Mouse (Mus musculus) activated CD4-positive, CD25-positive, alpha-beta regulatory T cell (primary cell): ENCODE measurements around the gene Ube2cbp. TPM values are rescaled to one million over a fixed set of nuclear protein-coding genes. Genes with fewer than 3 reads are reported as not detected.

Experiments used
- polyA plus RNA-seq, 2 experiments: library from polyadenylated mRNA; unstranded; fragments of 100-300 nt; shearing (Covaris generic); gene quantifications; one replicate each; pipeline ENCODE4 v1.2.1; 2017

The Ube2cbp gene
- 1 to 10 TPM; 2.5 to 4.1 TPM for polyA plus RNA-seq

DNA sequence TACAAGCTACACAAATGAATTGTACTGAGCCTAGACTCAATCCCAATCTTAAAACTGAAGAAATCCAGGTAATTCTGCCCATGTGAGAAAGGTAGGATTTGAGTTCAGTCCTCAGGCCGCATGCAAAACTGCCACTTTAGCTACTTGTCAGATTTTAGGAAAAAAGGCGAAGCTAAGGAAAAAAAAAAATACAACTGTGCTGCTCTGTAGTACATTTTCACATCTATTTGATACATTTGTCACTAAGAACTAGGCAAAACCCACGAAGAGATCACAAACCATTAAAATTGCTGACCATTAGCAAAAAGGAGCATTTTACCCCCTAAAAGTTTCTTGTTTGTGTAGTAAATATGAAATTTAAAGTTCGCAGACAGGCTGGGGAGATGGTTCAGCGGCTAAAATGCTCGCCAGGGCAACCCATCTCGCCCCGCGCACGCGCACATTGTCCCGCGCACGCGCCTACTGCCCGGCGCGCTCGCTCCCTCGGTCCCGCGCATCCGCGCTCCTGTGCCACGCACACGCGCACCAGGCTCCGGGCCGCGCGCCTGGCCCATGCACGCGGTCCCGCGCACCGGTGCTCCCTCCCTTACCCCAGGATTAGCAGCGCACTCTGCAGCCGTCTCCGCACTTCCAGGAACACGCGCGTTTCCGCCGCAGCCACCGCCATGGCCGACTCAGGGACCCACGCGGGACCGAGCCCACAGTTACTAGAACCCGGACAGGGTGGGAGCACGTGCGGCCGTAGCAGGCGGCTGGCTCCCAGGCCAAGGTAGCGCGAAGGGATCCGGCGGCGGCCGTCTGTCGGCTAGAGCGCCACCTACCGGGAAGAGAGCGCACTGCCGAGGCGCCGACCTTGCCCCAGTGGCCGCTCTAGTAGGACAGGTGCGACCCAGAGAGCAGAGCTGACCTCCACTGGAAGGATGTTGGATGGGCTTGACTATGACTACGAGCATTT, at the start of gene Ube2cbp:
Gene Ube2cbp (minus strand): TSS at position 800 of the 955 bp plus-strand sequence.

GRCm38 (mm10) chr9:86466990-86467870, 2.5 kb upstream of the Ube2cbp start, which contains the start of gene Dop1a:
Gene Dop1a (plus strand): TSS chr9:86467154.

Other genes with a start within 250 kb of the Ube2cbp start
- gene Dop1a, start 2.2 kb upstream of the Ube2cbp start, polyA plus RNA-seq = 10 to 100 TPM; 25.3 to 35.3 TPM
- 10 to 100 TPM; 15.2 to 20.9 TPM for gene Pgm3, start 106.9 kb upstream of the Ube2cbp start, polyA plus RNA-seq
- gene Rwdd2a, start 107.0 kb upstream of the Ube2cbp start, polyA plus RNA-seq = 1 to 10 TPM; 3.6 to 4.0 TPM
- under 1 TPM in 1 of 2 experiments, not detected in 1; 0.11 TPM for gene Me1, start 231.0 kb upstream of the Ube2cbp start, polyA plus RNA-seq